Mouse (Mus musculus) thymus, postnatal 0 days (tissue): ENCODE results near the gene Comp. TPM values are rescaled to one million over a fixed set of nuclear protein-coding genes. Genes with fewer than 3 reads are reported as not detected.

Experiments used
- DNase-seq: peaks from one replicate; pipeline ENCODE4 v3.0.0-alpha.2; 2015; ENCODE audit warnings: low spot score
- polyA plus RNA-seq: library from polyadenylated mRNA; unstranded; fragments of >200 nt; fragmentation: Nextera tagmentation; extraction: Ambion mirVana; gene quantifications from 2 replicates; pipeline ENCODE4 v1.2.1, GENCODE M21; 2015

Gene Comp
- polyA plus RNA-seq, 1 experiment from 2014 or later = 1.6 TPM

GRCm38 (mm10) chr8:70352657-70353151 is 20.7 kb upstream of the Comp start:
- DNase-seq = peak; percentile 63

GRCm38 (mm10) chr8:70353194-70353817 is 20.1 kb upstream of the Comp start, which contains the start of gene Upf1:
Gene Upf1, minus strand, starts transcription at chr8:70353278.
- DNase-seq = peak; percentile 100

DNA sequence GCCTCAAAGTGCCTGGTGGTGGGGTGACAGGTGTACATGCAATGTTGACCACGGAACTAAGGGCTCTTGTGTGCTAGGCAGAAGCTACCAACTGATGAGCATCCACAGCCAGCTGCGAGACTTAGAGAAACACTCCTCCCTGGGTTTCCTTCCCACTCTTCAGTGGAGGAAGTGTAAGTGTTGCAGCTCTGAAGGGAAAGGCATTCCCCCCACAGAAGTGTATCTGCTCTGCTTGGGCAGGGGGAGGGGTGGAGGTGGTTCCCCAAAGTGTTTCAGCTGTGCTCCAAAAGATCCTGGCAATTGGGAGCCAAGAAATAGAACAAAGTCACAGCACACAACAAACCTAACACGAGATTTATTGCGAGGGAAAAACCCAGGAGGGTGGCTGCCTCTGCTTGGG is 19.4 kb upstream of the Comp start:
- no peak for DNase-seq

DNA sequence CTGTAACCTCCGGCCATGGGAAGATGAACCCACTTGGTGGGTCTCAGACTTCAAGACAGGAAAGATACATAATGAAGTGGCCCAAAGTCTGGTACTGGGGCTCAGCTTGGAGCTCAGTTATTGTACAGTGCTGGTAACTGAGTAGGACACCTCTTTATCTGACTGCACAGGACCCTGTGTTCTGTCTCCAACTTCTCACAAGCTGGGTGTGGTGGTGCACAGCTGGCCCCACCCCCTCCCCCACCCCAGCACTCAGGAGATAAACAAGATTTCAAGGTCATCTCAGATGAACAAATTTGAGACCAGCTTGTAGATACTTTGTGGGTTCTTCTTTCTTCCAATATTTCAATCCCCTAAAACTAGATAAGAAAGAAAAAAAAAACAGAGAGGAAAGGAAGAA is 17.2 kb upstream of the Comp start:
- no peak for DNase-seq

- no peak for DNase-seq
Observed at GRCm38 (mm10) chr8:70359411-70359810, 13.9 kb upstream of the Comp start.

- DNase-seq = peak; percentile 34
Observed at GRCm38 (mm10) chr8:70360769-70361168, 12.6 kb upstream of the Comp start.

DNA sequence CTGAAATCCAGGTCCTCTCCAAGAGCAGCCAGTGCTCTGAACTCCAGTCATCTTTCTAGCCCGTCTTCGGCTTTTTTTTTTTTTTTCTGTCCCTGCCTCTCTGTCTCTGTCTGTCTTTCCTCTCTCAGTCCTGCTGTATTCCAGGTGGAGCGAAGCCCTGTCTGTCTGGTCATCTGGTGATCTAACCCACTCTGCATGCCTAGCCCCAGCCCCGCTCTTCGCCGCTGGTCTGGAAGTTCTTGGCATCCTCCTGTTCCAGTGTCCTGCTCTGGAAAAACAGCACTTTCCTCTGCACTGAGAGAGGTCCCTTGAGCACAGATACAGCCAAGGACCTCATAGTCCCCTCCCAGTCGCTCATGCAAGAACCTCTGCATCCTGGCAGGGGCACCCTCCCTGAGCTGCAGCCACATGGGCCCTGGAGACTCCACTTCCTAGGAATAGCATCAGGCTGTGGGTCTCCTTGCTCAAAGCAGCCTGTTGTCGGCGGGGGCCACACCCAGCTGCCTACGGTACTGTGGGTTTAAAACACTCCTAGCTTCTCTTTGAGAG is 11.8 kb upstream of the Comp start:
- no peak for DNase-seq

DNA sequence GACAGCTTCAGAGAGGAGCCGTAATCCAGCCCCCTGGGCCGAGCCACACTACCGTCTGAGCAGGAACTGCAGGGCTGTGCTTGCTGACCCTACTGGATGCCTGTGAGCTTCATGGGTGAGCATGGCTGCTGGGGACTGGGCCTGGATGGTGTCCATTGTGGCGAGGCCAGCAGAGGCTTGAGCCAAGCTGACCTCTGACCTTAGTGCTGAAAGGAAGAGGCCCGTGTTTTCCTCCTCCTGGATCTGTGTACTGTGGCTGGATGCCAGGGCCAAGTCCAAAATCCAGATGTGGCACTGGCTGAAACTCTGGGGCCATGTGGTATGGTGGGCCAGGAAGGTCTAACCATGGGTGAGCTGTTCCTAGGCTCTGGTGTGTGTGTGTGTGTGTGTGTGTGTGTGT is 9.3 kb upstream of the Comp start:
- DNase-seq = no peak

DNA sequence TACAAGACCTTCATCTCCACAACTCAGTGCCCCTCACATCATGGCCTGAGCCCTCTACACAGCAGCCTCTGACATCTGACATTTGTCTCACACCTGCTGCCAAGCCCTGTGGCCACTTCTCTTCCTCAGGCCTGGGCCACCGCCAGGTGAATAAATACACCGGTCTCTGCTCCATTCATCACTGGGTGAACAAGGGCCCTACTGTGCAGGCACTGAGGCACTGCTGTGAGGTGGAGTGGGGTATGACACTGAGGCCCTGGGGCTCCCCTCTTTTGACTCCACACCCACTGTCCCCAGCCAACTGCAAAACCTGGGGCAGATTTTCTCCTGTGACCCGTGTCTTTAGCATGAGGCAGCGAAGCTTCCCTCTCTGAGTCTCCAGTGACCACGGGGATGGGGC is 6.8 kb upstream of the Comp start:
- DNase-seq = no peak

DNA sequence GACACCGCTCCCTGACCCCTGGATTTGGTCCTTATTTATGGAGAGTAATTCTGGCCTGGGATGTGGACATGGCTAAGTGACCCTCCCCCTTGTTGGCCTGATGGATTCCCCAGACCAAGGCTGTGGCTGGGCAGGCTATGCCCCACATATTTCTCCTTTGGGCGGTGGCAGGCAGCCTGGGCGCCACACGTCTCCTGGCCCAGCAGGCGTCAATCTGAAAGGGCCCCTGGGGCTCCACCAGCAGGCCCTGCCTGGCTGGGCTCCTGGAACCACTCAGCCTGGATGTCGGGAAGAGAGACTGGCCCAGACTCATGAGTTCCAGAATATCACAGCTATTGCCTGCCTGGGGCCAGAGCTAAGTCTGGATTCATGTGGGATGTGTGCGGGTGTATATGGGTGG is 2.9 kb upstream of the Comp start:
- DNase-seq = no peak

GRCm38 (mm10) chr8:70371951-70372350 is 1.4 kb upstream of the Comp start:
- DNase-seq = no peak

DNA sequence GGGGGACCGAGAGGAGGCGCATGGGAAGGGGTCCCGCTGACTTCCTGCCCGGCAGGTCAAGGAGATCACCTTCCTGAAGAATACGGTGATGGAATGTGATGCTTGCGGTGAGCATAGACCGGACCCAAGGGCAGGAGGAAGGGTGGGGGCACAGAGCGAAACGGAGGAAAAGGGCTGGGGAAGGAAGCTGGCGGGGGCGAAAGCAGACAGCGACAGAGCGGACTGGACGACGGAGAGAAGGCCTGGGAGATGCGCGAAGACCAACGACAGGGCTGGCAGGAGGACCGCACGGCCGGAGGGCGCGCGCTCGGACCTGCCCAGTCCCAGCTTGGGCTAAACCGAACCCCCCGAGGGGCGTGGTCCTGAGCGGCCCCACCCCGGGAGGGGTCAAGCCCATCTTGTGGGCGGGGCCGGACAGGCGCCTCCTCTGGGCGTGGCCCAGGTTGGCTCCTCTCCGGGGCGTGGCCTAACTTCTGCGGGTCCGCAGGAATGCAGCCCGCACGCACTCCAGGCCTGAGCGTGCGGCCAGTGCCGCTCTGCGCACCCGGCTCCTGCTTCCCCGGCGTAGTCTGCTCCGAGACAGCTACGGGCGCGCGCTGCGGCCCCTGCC is 1.1 kb downstream of the Comp start:
- peak; percentile 39 for DNase-seq

- DNase-seq = no peak
Observed at GRCm38 (mm10) chr8:70375212-70375859, 2.0 kb downstream of the Comp start.

DNA sequence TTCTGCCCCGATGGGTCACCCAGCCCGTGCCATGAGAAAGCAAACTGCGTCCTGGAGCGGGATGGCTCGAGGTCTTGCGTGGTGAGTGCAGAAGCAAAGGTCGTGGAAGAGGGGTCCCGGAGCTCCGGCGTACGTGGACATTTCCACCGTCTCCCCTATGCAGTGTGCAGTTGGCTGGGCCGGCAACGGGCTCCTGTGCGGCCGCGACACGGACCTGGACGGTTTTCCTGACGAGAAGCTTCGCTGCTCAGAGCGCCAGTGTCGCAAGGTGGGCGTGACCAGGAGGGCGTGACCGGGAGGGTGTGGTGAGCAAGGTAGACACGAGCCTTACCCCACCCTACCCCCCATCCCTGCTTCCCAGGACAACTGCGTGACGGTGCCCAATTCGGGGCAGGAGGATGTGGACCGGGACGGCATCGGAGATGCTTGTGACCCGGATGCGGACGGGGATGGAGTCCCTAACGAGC is 3.0 kb downstream of the Comp start:
- DNase-seq = no peak

GRCm38 (mm10) chr8:70377049-70377448 is 3.7 kb downstream of the Comp start:
- DNase-seq = no peak

GRCm38 (mm10) chr8:70380069-70380468 is 6.7 kb downstream of the Comp start:
- DNase-seq = no peak

DNA sequence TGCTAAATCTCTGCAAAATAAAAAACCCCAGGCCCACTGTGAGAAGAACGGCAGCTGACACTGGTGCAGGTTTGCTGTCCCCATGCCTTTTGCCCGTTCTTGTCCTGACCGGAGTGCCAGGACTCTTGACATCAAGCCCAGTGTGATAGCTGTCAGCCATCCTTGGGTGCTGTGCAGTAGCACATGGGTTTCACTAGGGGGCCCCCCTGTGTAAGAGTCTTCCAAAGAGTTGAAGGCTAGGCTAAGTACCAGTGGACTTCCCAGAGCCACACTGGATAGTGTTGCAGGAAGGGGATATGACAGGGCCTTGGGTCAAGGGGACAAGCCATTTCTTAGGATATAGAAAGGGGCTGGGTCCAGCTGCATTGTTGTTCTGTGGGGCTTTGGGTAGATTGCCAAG is 9.9 kb downstream of the Comp start:
- DNase-seq = peak; percentile 55

GRCm38 (mm10) chr8:70389678-70390077 is 16.3 kb downstream of the Comp start:
- DNase-seq = no peak

GRCm38 (mm10) chr8:70393087-70393486 is 19.7 kb downstream of the Comp start:
- DNase-seq = no peak

DNA sequence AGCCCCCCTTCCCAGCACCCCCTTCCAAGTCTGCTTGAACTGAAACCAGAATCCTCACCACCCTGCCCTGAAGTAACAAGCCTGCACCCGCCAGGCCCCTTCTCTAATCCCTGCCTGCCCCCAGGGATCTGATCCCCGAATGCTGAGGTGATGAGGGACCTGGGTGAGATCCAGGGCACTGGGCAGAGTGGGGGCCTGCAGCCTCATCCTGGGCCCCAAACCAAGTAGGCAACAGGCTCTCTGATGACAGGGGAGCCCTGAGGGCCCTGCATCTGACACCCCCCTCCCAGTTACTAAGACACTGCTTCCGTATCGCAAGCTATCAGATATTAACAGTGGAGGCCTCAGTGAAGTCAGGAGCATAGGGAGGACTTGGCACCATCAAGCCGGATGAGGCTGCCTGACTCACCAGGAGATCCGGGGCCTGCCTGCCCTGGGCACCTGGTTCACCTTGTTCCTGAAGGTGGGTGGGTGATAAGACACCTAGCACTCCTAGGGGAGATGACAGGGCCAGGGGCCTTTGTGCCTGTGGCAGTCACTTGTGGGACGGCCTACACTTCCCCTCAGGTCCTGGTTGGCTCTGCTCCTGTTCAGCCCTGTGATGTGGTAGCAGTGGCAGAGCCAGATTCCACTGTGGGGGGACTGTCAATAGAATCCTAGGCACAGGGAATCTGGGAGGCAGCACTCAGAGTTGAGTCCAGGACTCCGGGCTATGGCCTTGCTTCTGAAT is 21.1 kb downstream of the Comp start:
- no peak for DNase-seq

GRCm38 (mm10) chr8:70395649-70396048 is 22.3 kb downstream of the Comp start:
- DNase-seq = no peak

- no peak for DNase-seq
Observed at GRCm38 (mm10) chr8:70396184-70396583, 22.8 kb downstream of the Comp start.
